Mouse (Mus musculus) small intestine, adult 2 months (tissue): ENCODE results near the gene Tbc1d14. TPM values are rescaled to one million over a fixed set of nuclear protein-coding genes. Genes with fewer than 3 reads are reported as not detected.

ENCODE experiments used
- H3K27ac ChIP-seq: fragments of 200-500 bp; 2 replicates; pipeline ENCODE4 v1.5.1; 2012; ENCODE audit warnings: low read depth, low read length, control low read depth, inconsistent platforms; ENCODE audit not compliant: insufficient read depth
- H3K27me3 ChIP-seq: fragments of 200-500 bp; 2 replicates; pipeline ENCODE4 v1.6.1; 2012; ENCODE audit warnings: mild to moderate bottlenecking, moderate library complexity, low read length, inconsistent platforms; ENCODE audit not compliant: control insufficient read depth, insufficient read depth
- H3K36me3 ChIP-seq: fragments of 200-500 bp; 2 replicates; pipeline ENCODE4 v1.6.1; 2012; ENCODE audit warnings: mild to moderate bottlenecking, low read length, control low read depth, inconsistent platforms; ENCODE audit not compliant: control insufficient read depth, insufficient read depth
- H3K4me1 ChIP-seq: fragments of 200-500 bp; 2 replicates; pipeline ENCODE4 v1.6.1; 2012; ENCODE audit warnings: low read length, inconsistent platforms, mixed read lengths; ENCODE audit not compliant: control insufficient read depth, insufficient read depth, insufficient read length
- H3K4me3 ChIP-seq: fragments of 200-500 bp; 2 replicates; pipeline ENCODE4 v1.5.1; 2012; ENCODE audit warnings: low read depth, mild to moderate bottlenecking, control low read depth, inconsistent platforms, low read length, moderate library complexity
- CTCF ChIP-seq: fragments of 200-500 bp; IDR thresholded peaks from 2 replicates; pipeline ENCODE4 v1.5.1; 2012; ENCODE audit warnings: low read depth, mild to moderate bottlenecking, control low read depth, inconsistent platforms, low read length, moderate library complexity, mixed read lengths; ENCODE audit not compliant: insufficient replicate concordance, insufficient read length; ENCODE audit errors: extremely low read depth
- POLR2A ChIP-seq: fragments of 200-500 bp; IDR thresholded peaks from 2 replicates; pipeline ENCODE4 v1.6.1; 2012; ENCODE audit warnings: low read depth, mild to moderate bottlenecking, control low read depth, inconsistent platforms, low read length, moderate library complexity
- WGBS: fragments of 180-500 bp; shearing (Covaris S2); methylation state at CpG from one replicate; pipeline ENCODE4 v1.1.7; 2018; 5-methylcytosine and 5-hydroxymethylcytosine counted together
- polyA plus RNA-seq: library from polyadenylated mRNA; depleted of rRNA; stranded (reverse); fragments of >200 nt; gene quantifications from 2 replicates; pipeline ENCODE4 v1.2.3, GENCODE M21; 2012

The Tbc1d14 gene
- polyA plus RNA-seq, 1 experiment = 21.7 TPM

DNA sequence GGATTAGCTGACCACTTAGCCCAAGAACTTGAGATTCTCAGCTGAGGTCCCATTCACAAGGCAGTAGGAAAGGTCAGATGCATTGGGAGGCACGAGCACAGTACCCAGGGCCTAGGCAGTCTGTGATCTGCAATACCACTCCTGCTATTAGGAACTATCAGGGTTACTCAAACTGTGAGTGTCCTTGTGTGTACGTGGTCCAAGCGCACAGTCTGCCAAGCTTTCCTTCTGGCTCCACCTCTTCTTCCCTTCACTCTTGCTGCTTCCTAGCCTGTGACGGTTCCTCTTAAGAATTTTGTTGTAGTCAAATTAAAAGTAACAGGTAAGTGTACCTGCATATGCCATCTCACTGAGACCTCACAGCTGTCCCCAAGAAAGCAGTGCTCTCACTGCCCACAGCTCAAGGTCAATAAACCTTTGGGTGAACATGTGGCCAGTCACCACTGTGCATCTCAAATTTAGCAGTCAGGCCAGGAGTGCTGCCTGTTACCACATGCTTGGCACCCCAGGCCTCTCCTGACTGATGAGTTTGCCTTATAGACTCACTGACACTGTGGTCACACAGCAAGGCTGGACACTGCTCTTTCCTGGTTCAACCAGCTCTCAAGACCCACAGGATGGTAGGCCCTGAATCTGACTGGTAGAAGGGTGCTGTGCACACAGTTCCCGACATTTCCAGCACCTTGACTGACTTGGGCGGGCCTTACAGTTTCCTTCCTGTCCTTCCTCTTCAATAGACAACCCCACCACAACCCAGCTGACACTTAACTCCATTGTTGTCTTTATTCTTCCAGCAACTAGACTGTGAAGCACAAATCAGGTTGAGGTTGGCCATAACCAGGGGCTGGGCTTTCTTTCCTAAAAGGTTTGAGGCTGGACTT lies 114.3 kb downstream of the Tbc1d14 start:
- H3K4me3 ChIP-seq = no peak overlapping the region
- peaks cover 9% of the 10 kb centered on the region; the same call in 1 of the 2 replicates for H3K4me1 ChIP-seq
- H3K27ac ChIP-seq = no peak overlapping the region
- WGBS = 84% methylated on average over 6 of the region's 6 CpGs
- no peak for TF ChIP-seq POLR2A
- TF ChIP-seq CTCF = no peak
- H3K36me3 ChIP-seq = peaks cover 7% of the 10 kb centered on the region; the same call in 1 of the 2 replicates
- H3K27me3 ChIP-seq = no peaks in the 10 kb centered on the region

DNA sequence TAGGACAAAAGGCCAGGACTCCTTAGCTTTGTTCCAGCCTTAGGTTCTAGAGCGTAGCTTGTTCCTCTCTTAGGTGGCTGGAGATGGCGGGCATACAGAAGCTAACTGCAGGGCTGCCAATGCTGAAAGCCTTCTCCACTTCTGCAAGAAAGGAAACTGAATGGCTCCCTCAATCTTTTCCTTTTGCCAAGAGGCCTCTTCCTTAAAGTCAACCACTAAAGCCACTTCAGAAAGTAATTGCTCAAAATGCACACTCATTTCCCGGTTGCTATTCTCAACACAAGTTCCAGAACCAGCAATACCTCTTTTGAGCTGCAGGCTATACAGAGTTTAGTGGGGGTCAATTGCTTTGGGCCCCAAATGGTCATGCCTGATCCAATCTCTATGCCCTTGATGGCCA lies 115.6 kb downstream of the Tbc1d14 start:
- no peak for TF ChIP-seq POLR2A
- TF ChIP-seq CTCF = no peak
- peaks cover 16% of the 10 kb centered on the region for H3K36me3 ChIP-seq
- H3K27ac ChIP-seq = no peak overlapping the region
- no peaks in the 10 kb centered on the region; the same call in 1 of the 2 replicates for H3K4me1 ChIP-seq
- WGBS = 77% methylated on average over 3 of the region's 3 CpGs
- no peaks in the 10 kb centered on the region for H3K27me3 ChIP-seq
- H3K4me3 ChIP-seq = no peak overlapping the region

DNA sequence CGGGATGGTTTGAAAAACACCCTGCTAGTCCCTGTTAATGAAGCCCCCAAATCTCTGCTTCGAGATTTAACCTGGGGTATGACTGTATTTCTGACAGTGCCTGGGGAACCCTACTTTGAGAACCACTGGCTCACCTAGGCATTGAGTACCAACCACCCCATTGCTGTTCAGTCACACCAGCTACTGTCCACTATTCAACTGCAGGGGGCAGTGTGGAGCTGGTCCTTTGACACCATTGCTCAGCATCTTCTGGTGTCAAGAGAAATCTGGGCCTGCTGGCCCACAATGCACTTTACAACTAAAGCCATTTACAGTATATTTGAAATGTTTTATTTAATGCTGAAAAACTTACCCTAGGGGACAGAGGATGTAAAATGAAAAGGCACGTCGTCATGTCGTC lies 118.8 kb downstream of the Tbc1d14 start:
- peaks cover 45% of the 10 kb centered on the region for H3K36me3 ChIP-seq
- TF ChIP-seq CTCF (peak; percentile 77; the same call in 1 of the 2 replicates), POLR2A (no peak)
- no peaks in the 10 kb centered on the region for H3K4me1 ChIP-seq
- no peaks in the 10 kb centered on the region for H3K27me3 ChIP-seq
- H3K27ac ChIP-seq = no peak overlapping the region
- WGBS = 88% methylated on average over 5 of the region's 5 CpGs
- no peak overlapping the region for H3K4me3 ChIP-seq

DNA sequence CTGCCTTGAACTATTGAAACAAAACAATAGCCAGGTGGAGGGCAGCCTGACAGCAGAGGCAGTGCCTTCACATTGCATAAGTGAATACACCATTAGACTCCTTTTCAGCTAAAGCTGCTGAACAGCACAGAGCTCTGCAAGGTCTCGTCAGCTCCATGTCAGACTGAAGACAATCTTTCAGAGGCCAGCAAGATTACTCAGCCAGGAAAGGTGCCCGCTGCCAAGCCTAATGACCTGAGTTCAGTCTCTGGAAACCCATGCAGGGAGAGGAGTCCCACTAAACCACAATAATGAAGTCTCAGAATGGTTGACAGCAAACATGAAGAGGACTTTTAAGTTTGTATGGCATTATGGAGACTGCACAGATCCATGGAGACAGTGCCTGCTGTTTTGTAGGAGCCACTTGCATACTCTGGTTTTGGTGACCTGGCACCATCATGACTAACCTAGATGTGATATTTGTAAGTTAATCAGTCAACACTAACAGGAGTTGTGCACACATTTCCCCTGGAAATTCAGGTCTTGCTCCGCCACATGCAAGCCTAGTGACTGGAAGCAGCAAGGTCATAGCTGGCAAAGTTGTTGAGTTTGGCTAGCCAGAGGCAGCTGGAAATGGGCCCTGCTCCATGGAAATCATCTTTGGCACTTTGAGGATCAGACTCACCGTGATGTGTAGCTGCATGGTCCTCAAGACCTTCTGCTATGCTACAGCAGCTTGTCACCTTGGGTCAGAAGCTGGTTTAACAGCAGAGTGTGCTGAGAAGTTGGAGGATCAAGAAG lies 120.0 kb downstream of the Tbc1d14 start:
- no peak overlapping the region for H3K27ac ChIP-seq
- no peaks in the 10 kb centered on the region for H3K27me3 ChIP-seq
- H3K36me3 ChIP-seq = peaks cover 48% of the 10 kb centered on the region
- TF ChIP-seq POLR2A = no peak
- no peak for TF ChIP-seq CTCF
- 82% methylated on average over 4 of the region's 4 CpGs for WGBS
- no peaks in the 10 kb centered on the region for H3K4me1 ChIP-seq
- no peak overlapping the region for H3K4me3 ChIP-seq

DNA sequence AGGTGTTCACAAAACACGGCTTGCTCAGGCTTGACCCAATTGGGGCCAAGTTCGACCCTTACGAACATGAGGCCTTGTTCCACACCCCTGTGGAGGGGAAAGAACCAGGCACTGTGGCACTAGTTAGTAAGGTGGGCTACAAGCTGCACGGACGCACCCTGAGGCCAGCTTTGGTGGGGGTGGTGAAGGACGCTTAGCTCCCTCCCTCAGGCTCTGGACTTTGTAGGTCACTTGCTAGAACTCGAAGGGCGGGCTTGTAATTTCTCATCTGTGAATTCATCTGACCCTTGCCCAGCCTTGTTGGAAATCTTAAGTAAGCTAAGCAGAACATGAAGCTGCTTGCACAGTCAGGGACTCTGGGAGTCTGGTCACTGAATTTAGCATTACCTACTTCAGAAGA lies 121.9 kb downstream of the Tbc1d14 start:
- Histone ChIP-seq H3K27me3 (no peaks in the 10 kb centered on the region), H3K4me1 (no peaks in the 10 kb centered on the region), H3K4me3 (no peak overlapping the region), H3K36me3 (peaks cover 44% of the 10 kb centered on the region), H3K27ac (no peak overlapping the region)
- TF ChIP-seq CTCF (no peak), POLR2A (no peak)
- 92% methylated on average over 8 of the region's 8 CpGs for WGBS

DNA sequence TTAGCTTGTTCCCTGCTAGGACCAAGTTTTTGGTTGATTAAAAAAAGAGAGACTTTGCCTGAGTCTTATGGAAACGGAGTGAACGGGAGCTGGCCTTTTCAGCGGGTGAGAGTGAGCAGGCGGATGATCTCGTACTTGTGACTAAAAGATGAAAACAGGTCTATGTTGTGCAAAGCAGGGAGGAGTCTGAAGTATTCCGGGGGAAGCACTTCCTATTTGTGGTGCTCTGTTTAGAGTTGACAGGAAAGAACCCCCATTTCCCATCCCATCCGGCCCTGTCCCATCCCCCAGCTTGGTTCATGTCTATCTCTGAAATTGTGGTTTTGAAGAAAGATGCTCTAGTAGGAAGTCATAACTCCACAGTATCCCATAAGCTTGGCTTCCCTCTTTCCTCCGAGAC lies 127.2 kb downstream of the Tbc1d14 start:
- Histone ChIP-seq H3K27me3 (no peaks in the 10 kb centered on the region), H3K27ac (no peak overlapping the region), H3K36me3 (peaks cover 17% of the 10 kb centered on the region), H3K4me1 (peaks cover 6% of the 10 kb centered on the region; the same call in 1 of the 2 replicates), H3K4me3 (peak overlapping the region; percentile 85; the same call in 1 of the 2 replicates)
- no peak for TF ChIP-seq POLR2A
- TF ChIP-seq CTCF = no peak
- 7% methylated on average over 8 of the region's 8 CpGs for WGBS
